Mouse (Mus musculus): ENCODE data around the gene Pxk.

Gene Pxk

DNA sequence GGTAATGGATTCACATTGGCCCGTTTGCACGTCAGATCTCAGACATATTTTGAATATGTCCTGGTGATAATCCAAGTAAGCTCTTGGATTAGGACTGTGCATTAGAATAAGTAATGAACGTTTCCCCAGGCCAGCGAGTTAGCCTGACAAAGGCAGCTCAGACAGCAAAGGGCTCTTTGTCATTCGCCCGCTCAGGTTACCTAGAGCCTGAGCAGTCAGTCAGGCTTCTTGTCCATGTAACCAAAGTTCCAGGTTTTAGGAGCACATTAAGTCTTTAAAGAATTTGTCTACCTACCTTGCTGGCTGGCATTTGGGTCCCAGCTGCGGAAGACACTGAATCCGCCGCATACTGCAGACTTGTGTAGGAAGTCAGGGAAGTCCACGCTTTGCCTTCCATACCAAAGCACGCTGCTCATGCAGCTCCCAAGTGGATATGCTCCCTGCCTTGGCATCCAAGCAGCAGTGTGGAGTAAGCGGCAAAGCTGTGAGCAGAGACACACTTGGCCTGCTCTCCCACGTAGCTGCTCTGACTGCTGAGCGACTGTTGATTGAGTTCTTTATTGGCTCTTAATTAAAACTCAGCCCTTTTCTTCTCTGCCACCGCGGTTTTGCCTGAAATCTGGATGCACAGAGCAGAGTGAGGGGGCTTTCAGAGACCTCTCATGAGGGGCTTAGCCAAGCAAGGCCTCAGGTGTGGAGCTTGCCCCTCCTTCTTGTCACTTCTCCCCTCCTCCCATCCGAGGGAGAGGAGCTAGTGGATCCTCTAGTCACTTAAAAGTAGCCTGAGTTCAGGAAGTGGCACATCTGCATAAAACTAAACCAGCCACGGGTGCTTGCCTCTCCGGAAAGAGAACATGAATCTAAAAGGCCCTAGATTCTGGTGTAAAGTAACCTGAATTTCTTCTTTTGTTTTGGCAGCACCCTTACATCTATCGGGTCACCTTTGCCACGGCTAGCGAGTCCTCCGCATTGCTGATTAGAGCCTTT lies 42.0 kb downstream of the Pxk start:
- in situ Hi-C loops (cut with MboI; ENCODE audit: unreplicated experiment in 2 of 2): loop anchor here in 1 of 2 experiments (5.0 kb wide), 1 partner anchor 38 kb away; no protein-coding TSS in a partner anchor

DNA sequence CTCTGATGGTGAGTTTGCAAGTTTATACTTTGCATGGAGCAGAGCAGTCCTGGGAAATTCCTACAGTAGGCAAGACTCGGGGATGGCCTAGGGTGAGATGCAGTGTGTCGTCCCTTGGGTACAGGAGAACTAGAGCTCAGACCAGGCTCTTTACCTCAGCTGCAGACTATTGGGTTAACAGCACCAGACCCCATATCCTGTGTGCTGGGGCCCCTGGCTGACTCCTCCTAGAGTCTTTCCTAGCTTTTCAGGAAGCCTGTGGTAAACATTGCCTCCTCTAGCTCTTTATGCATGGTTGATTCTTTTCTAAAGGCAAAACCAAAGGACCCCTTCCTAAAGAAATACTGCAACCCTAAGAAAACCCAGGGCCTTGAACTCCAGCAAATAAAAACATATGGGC lies 43.1 kb downstream of the Pxk start:
- in situ Hi-C loops (cut with MboI; ENCODE audit: unreplicated experiment in 2 of 2): loop anchor here in 1 of 2 experiments (5.0 kb wide), 1 partner anchor 39 kb away; no protein-coding TSS in a partner anchor

DNA sequence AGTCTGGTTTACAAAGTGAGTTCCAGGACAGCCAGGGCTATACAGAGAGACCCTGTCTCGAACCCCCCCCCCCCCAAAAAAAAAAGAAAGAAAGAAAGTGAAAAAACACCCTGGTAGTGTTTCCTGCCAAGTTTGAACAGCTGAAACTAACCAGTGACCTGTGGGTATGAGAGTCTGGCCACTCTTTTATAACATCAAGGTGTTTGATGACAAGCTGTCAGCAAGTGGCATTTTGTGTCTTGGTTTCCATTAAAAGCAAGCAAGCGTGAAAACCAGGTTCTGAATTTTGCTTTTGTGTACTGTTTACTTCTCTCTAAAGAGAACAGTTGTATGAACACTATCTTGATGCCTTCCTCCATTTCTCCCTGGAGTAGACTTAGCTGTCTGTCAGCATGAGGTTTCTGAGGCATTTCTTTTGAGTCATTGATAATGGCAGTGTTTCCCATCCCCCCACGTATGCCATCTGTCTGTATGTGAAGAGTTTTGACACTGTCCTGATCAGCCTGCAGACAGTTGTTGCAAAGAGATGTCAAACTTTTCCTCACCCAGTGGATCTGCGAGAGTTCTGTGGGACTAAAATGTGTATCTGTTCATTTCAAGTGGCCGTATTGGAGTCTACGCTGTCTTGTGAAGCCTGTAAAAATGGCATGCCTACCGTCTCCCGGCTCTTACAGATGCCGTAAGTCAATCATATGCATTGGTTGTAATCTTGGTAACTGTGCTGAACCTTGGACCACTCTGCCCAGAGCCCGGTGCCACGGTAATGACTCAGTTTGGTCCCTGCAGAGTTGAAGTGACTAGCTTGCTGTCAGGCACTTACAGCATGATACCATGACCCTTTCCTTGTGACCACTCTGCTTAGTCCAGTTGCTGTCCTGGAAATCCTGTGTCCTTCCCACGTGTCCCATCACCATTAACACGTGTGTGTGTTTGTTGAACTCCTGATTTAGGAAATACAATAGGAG lies 47.9 kb downstream of the Pxk start:
- in situ Hi-C loops (cut with MboI; ENCODE audit: unreplicated experiment in 2 of 2): no loop called here

DNA sequence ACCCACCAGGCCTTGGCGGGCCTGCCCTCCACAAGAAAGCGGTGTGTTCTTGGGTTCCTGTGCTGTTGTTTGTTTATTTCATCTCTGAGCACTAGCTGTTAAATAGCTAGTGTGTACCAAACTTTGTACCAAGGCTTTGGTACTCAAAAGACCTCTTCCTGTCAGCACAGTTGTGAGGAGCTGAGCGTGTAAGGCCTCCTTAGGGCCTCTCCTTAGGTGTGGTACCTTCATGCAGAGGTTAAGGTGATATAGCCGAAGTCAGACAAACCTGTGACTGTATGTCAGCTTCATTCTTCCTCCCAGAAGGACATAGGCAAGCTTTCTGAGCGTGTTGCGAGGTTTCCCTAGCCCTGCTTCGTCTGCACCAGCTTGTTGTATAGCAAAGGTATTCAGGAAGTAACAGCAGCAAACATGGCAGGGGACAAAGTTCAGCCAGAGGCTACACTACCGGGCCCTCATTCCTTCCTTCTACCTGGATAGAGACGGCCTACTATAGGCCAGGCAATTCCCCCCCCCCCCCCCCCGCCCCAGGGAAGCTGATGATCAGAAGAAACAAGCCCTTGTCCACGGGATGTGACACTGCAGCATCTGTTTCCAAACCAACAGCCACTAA lies 48.7 kb downstream of the Pxk start:
- in situ Hi-C loops (cut with MboI; ENCODE audit: unreplicated experiment in 2 of 2): no loop called here

DNA sequence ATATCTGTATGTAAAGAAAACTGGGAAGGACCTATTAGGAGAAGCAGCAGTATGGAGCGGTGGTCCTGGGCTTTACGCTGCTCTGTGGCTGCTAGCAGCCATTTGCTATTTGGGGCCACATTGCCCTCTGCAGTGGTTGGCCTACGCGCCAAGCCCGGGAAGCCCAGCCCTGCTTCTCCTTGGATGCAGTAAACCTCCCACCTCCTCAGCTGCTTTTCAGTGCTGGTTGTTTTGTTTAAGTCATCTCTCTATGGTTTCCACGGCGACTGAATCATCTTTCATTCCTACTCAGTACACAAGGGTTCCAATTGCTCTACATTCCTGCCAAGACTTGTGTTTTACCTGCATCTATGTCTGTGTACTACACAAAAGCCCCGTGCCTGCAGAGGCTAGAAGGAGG lies 50.8 kb downstream of the Pxk start:
- in situ Hi-C loops (cut with MboI; ENCODE audit: unreplicated experiment in 2 of 2): no loop called here

DNA sequence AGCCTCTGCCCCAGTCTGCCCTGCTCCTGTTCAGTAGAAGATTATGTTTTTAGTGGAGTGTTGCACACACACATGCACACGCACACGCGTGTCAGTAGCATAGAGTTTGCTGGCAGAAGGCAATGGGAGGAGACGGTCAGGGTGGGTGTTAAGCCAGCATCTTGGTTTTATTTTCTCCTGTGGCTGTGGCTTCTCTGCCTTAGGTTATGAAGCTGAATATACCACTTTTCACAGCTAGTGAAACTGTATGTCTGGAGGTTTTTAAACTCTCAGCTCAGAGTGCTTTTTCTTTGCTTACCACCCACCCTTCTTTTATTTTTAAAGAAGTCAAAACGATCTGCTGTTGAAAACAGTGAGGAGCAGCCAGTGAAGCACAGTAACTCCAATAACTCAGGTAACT lies 53.7 kb downstream of the Pxk start:
- in situ Hi-C loops (cut with MboI; ENCODE audit: unreplicated experiment in 2 of 2): loop anchor here in 1 of 2 experiments (5.0 kb wide), 1 partner anchor 54 kb away; the partner anchor contains the start of gene Pxk

DNA sequence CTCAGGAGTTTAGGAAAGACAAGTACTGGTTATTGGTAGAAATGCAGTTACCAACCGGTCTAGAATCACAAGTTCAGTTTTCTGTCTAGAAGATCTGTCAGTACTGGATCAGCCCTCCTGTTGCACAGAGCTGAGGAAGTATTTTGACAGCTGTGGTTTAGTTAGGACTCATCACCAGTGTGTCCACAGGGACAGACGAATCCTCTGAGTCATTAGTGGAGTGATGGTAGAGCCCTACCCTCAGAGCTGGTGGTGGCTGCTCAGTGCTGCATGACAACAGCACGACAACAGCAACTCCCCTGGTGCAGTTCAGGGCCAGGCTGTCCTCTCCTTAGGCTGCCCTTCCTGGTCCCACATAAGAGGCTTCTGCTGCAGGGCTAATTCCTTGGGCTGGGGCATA lies 56.1 kb downstream of the Pxk start:
- in situ Hi-C loops (cut with MboI; ENCODE audit: unreplicated experiment in 2 of 2): loop anchor here in 1 of 2 experiments (5.0 kb wide), 1 partner anchor 57 kb away; the partner anchor contains the start of gene Pxk

DNA sequence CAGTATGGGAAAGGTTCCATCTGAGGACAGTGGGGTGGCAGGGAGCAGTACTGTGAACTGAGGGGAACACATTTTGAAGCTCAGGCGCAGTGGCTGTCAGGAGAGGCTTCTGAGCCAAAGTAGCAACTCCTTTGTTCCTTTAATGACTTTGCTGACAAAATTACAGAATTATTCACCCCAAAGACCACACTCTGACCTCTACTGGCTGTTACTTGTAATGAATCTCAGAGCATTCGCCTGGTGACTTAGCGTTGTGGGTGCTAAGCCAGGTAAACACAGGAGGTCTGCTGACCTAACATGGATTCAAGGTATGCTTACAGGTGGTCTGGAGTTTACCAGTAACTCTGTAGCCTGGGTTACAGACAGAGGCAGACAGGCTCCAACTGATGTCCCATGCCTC lies 58.9 kb downstream of the Pxk start:
- in situ Hi-C loops (cut with MboI; ENCODE audit: unreplicated experiment in 2 of 2): no loop called here

DNA sequence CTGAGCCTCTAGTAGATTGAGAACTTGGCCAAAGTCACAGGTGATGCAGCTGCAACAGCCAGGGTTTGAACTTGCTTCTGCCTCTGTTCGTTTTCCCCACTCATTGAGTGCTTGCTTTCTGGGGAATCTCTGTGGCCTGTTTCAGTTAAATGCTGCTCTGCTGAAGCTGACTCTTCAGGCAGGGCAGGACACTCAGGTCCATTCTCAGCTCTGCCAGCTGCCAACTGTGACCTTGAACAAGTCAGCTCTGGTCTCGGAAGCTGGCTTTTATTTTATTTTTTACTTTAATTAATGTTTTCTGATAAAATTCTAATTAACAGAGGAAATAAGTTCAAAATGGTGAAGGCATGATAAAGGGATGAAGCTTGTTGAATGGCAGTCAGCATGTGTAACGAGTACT lies 60.7 kb downstream of the Pxk start:
- in situ Hi-C loops (cut with MboI; ENCODE audit: unreplicated experiment in 2 of 2): no loop called here

DNA sequence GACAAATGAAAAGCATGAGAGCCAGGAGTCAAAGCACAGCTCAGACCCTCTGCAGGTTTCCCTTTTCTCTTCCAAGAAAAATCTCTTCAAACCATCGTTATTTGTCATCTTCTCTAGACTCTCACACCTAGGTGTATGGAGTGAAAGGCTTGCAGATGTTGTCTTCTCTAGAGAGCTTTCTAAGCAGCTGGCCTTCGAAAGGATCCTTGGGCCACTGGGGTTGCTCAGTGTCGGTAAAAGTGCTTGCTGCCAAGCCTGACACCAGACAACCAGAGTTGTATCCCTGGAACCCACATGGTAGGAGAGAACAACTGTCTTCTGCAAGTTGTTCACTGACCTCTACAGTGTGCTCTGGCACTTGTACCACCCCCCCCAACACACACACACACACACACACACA lies 61.1 kb downstream of the Pxk start:
- in situ Hi-C loops (cut with MboI; ENCODE audit: unreplicated experiment in 2 of 2): no loop called here

DNA sequence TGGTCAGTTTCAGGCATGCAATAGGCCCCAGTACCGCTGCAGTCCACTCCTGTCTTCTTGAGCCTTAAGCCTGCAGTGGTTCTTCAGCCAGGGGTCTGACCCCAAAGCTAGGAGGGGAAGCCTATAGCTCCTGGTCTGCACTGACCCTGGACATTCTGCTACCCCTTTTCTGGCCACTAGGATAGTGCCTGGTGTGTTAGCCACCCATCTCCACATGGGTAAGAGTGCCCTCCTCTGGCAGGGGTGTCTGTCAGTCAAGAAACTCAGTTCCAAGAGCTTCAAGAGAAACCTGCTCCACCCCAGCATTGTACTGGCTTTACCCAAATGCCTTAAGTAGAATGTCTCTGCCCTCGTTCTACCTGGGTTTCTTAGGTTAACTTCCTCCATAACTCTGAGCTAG lies 63.8 kb downstream of the Pxk start:
- in situ Hi-C loops (cut with MboI; ENCODE audit: unreplicated experiment in 2 of 2): loop anchor here in 1 of 2 experiments (5.0 kb wide), 1 partner anchor 69 kb away; no protein-coding TSS in a partner anchor

DNA sequence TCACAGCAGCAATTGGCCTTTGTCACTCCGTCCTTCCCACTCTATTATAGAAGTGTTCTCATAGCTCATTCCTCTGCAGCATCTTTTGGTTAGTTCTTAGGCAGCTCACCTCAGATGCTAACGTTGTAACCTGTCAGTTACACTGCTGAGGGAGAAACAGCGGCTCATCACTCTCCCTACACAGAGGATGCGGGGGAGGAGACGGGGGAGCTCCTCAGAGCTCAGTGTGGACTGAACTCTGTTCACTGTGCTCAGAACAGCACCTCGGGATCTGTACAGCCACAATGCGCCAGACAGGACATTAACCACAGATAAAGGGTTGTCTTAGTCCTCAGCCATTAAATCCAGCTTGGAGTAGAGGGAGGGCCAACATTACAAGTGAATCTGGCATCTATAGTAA lies 66.5 kb downstream of the Pxk start:
- in situ Hi-C loops (cut with MboI; ENCODE audit: unreplicated experiment in 2 of 2): loop anchor here in 1 of 2 experiments (5.0 kb wide), 1 partner anchor 72 kb away; no protein-coding TSS in a partner anchor

DNA sequence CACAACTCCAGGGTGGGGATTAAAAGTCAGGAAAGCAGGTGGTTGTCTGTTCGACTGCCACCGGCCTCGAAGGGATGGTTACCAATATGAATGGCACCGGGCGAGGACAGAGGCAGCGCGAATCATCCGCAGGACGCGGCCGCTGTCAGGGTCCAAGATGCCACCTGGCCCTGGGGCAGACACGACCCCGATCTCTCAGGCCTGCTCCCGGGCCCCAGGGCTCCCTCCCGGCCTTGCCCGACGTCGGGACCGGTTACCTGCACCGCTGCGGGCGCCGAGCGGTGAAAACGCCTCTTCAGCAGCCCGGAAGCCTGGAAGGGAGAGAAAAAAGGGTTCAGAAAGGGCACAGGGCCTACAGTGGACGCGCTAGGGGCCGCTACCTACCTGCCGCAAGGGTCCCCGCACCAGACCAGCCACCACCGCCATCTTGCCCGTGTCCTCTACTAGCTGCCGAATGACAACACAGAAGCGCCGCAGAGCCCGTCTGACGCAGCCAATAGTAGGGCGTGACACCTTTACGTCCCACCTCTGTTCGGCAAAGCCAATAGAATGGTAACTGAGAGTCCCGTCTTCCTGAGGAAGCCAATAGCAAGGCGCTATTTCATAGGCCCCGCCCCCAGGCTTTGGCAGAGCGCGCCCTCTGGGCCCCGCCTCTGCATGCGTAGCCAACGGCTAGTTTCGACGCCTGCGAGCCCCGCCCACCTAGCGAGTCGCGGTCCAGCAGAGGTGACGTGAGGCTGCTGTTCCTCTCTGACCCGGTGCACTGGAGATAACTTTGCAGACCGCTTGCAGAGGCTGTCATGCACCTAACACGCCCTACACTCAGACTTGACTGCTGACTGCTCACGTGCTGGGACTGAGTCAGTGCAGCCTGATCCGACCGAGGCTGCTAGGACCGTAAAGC lies 74.7 kb downstream of the Pxk start, which contains the start of gene Pdhb:
TSS of gene Pdhb (minus strand) at position 519 of the 904 bp plus-strand sequence.
- in situ Hi-C loops (cut with MboI; ENCODE audit: unreplicated experiment in 2 of 2): loop anchor here (5.0 to 10.0 kb wide), 5 partner anchors 40 to 208 kb away; partner anchors contain the start of gene Kctd6 (in 1 of the 2)

DNA sequence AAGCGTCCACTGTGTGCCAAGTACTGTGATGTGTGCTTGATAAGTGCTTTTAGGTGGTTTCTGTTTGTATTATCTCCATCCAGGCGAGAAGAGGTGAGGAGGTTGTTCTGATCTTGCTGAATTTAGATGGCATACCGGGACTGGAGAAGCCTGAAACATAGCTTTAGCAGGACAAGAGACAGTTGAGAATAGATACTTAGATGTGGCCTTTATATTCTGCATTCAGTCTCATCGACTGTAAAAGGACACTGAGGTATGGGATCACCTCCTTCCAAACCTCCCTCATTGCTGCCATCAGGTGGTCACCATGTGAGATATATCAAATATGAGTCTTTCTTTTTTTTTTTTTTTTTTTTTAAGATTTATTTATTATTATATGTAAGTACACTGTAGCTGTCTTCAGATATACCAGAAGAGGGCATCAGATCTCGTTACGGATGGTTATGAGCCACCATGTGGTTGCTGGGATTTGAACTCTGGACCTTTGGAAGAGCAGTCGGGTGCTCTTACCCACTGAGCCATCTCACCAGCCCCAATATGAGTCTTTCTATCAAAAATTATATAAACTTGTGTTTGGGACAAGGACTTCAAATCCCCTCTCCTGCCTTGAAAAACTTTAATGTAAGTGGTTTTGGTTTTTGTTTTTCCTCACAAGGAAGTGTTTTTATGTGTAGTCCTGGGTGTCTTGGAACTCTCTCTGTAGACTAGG lies 75.7 kb downstream of the Pxk start:
- in situ Hi-C loops (cut with MboI; ENCODE audit: unreplicated experiment in 2 of 2): loop anchor here (5.0 to 10.0 kb wide), 5 partner anchors 39 to 209 kb away; partner anchors contain the start of gene Kctd6 (in 1 of the 2)

DNA sequence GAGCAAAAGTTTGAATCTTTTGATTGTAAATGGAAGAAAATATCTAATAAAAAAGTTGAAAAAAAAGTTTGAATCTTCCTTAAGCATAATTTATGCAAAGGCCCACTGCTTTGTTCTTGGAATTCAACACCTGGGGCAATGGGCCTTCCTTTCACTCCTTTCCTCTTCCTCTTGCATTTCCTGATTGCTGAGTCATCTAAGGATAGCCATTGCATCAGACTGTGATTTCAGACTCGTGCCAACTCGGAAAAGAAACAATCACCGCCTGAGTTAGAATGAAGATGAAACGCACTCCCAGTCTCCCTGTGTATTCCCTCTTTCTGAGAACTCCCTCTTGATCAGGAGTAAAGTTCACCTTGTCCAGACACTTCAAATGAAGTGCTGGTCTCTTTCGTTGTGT lies 76.6 kb downstream of the Pxk start:
- in situ Hi-C loops (cut with MboI; ENCODE audit: unreplicated experiment in 2 of 2): loop anchor here (5.0 to 10.0 kb wide), 5 partner anchors 38 to 210 kb away; partner anchors contain the start of gene Kctd6 (in 2 of the 2)

DNA sequence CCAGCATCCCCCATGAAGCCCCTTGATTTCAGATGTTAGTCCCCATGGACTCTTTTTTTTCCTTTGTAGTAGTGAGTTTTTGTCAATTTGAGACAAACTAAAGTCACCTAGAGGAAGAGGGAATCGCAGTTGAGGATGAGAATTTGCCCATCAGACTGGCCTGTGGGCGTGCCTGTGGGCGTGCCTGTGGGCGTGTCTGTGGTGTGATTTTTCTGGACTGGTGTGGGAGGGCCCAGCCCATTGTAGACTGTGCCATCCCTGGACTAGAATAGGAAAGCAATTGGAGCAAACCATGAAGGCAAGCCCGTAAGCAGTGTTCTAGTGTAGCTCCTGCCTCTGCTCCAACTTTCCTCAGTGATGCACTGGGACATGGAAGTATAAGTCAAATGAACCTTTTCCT lies 78.2 kb downstream of the Pxk start:
- in situ Hi-C loops (cut with MboI; ENCODE audit: unreplicated experiment in 2 of 2): loop anchor here (5.0 to 10.0 kb wide), 3 partner anchors 36 to 211 kb away; partner anchors contain the start of gene Kctd6 (in 1 of the 2)

DNA sequence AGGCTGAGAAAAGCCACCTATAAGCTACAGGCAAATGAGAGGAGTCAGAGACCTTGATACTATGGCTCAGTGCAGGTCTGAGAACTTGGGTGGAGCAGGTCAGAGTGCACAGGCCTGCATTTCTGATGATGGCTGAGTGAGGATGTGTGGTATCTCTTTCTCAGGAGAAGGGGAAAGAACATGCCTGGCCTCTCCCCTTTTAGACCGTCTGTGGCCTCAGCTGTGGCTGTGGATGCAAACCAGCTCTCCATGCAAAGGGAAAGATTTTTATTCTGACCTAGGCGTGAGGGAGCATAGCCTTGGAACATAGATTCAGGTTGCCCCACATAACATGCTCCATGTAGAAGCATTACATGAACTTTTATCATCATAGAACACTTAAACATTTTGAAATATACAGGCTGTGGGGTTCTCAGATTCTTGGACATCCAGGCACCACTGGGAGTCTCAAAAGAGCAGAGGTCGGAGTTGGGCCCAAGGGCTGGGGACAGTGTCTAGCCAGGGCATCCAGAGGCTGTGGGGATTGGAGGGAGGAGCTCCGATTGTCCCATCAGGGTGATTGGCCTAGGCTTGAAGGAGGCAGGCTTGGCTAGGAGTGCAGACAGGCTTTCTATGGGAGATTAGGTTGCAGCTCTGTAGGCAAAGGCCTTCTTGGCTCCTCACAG lies 82.5 kb downstream of the Pxk start:
- in situ Hi-C loops (cut with MboI; ENCODE audit: unreplicated experiment in 2 of 2): no loop called here

DNA sequence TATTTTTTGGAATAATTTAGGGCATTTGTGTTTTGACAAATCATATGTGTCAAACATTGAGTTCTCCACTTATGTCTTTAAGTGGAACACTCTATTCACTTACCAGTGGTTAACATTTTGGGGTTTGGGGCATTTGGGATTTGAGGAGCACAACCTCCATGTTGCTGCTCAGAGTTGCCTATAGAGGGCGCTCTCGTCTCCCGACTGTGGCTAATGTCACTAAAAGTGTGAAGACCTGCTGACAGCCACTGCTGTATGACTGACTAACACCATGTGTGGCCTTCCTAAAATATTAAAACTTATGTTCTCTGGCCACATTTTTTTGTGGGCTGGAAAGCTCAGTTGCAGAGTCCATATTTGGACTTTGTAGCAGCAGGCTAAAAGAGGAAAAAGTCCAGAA lies 85.3 kb downstream of the Pxk start:
- in situ Hi-C loops (cut with MboI; ENCODE audit: unreplicated experiment in 2 of 2): no loop called here

All from v-Abl transformed pro-B cells (cell line).